Mouse (Mus musculus) effector memory CD4-positive, alpha-beta T cell, adult 7 months (primary cell): ENCODE measurements around the gene Gkn3. TPM values are rescaled to one million over a fixed set of nuclear protein-coding genes. Genes with fewer than 3 reads are reported as not detected.

Source experiments
- polyA plus RNA-seq: library from polyadenylated mRNA; unstranded; fragments of 100-300 nt; shearing (Covaris generic); gene quantifications from one replicate; pipeline ENCODE4 v1.2.1, GENCODE M21; 2017

The Gkn3 gene
- polyA plus RNA-seq: not detected

GRCm38 (mm10) chr6:87388877-87389276 is at the start of gene Gkn3:
TSS of gene Gkn3 (minus strand) at chr6:87388935.

GRCm38 (mm10) chr6:87428487-87429044 is 39.8 kb upstream of the Gkn3 start, which contains the start of gene Bmp10:
TSS of gene Bmp10 (plus strand) at chr6:87428994.

GRCm38 (mm10) chr6:87373057-87373456 is 15.7 kb downstream of the Gkn3 start, which contains the start of gene Gkn2:
TSS of gene Gkn2 (plus strand) at chr6:87373357.

GRCm38 (mm10) chr6:87350829-87351228 is 37.9 kb downstream of the Gkn3 start, which contains the start of gene Gkn1:
TSS of gene Gkn1 (minus strand) at chr6:87350942.

GRCm38 (mm10) chr6:87335091-87335934 is 53.4 kb downstream of the Gkn3 start, which contains the start of gene Antxr1:
TSS of gene Antxr1 (minus strand) at chr6:87335821.

Other genes with a start within 250 kb of the Gkn3 start
- gene Antxr1, start 53.1 kb downstream of the Gkn3 start, polyA plus RNA-seq: not detected
- not detected for gene Gkn1, start 38.0 kb downstream of the Gkn3 start, polyA plus RNA-seq
- not detected for gene Gkn2, start 15.6 kb downstream of the Gkn3 start, polyA plus RNA-seq
- gene Bmp10, start 40.1 kb upstream of the Gkn3 start, polyA plus RNA-seq: not detected
- 94.8 TPM for gene Arhgap25, start 144.3 kb upstream of the Gkn3 start, polyA plus RNA-seq
- 0.50 TPM for gene Prokr1, start 201.8 kb upstream of the Gkn3 start, polyA plus RNA-seq